Mouse (Mus musculus) midbrain, embryonic 16.5 days (tissue): ENCODE results near the gene Bend3. TPM values are rescaled to one million over a fixed set of nuclear protein-coding genes. Genes with fewer than 3 reads are reported as not detected.

ENCODE experiments used
- ATAC-seq: fragments of 200-750 bp; cut with Nextera tagmentation; 2 replicates; pipeline ENCODE4 v1.8.0; 2017; ENCODE audit warnings: moderate TSS enrichment
- H3K27ac ChIP-seq: fragments of 300-500 bp; sonication (generic); 2 replicates; pipeline ENCODE4 v1.5.1; 2014; ENCODE audit warnings: mild to moderate bottlenecking, low read length, mixed read lengths
- H3K27me3 ChIP-seq: fragments of 300-500 bp; sonication (generic); 2 replicates; pipeline ENCODE4 v1.6.1; 2014; ENCODE audit warnings: low read depth, low read length, mixed read lengths; ENCODE audit not compliant: control insufficient read depth, insufficient read depth
- H3K36me3 ChIP-seq: fragments of 300-500 bp; sonication (generic); 2 replicates; pipeline ENCODE4 v1.6.1; 2014; ENCODE audit warnings: mild to moderate bottlenecking, low read length, moderate library complexity, mixed read lengths; ENCODE audit not compliant: control insufficient read depth, insufficient read depth
- H3K4me1 ChIP-seq: fragments of 300-500 bp; sonication (generic); 2 replicates; pipeline ENCODE4 v1.6.1; 2014; ENCODE audit warnings: mild to moderate bottlenecking, low read length, mixed read lengths; ENCODE audit not compliant: control insufficient read depth, insufficient read depth
- H3K4me2 ChIP-seq: fragments of 300-500 bp; sonication (generic); 2 replicates; pipeline ENCODE4 v1.6.1; 2014; ENCODE audit warnings: mild to moderate bottlenecking, low read length, mixed read lengths
- H3K4me3 ChIP-seq: fragments of 300-500 bp; sonication (generic); 2 replicates; pipeline ENCODE4 v1.5.1; 2014; ENCODE audit warnings: low read depth, mild to moderate bottlenecking, low read length, moderate library complexity, mixed read lengths
- H3K9ac ChIP-seq: fragments of 300-500 bp; sonication (generic); 2 replicates; pipeline ENCODE4 v1.6.1; 2014; ENCODE audit warnings: low read depth, low read length, mixed read lengths
- H3K9me3 ChIP-seq: fragments of 300-500 bp; sonication (generic); replicated peaks from 2 replicates; pipeline ENCODE4 v1.6.1; 2014; ENCODE audit warnings: mild to moderate bottlenecking, low read length, mixed read lengths; ENCODE audit not compliant: control insufficient read depth, poor library complexity, severe bottlenecking
- WGBS: fragments of 180-500 bp; shearing (Covaris S2); extraction: QIAGEN DNeasy Blood & Tissue Kit; methylation state at CpG from one replicate; pipeline ENCODE4 v1.1.7; 2014; 5-methylcytosine and 5-hydroxymethylcytosine counted together
- polyA plus RNA-seq: library from polyadenylated mRNA; unstranded; fragments of >200 nt; fragmentation: Nextera tagmentation; extraction: Ambion mirVana; gene quantifications from 2 replicates; pipeline ENCODE4 v1.2.1, GENCODE M21; 2015

Gene Bend3
- polyA plus RNA-seq, 1 experiment from 2014 or later = 3.1 TPM

GRCm38 (mm10) chr10:43534382-43534781 is 55.8 kb downstream of the Bend3 start:
- H3K27ac ChIP-seq = no peak overlapping the region
- ATAC-seq = no peak
- no peaks in the 10 kb centered on the region for H3K9me3 ChIP-seq
- H3K4me2 ChIP-seq = no peak overlapping the region
- peaks cover 4% of the 10 kb centered on the region for H3K4me1 ChIP-seq
- H3K36me3 ChIP-seq = peaks cover 9% of the 10 kb centered on the region
- no peaks in the 10 kb centered on the region for H3K27me3 ChIP-seq
- WGBS = 78% methylated on average over 1 of the region's 1 CpGs
- H3K4me3 ChIP-seq = no peak overlapping the region
- H3K9ac ChIP-seq = no peak overlapping the region

DNA sequence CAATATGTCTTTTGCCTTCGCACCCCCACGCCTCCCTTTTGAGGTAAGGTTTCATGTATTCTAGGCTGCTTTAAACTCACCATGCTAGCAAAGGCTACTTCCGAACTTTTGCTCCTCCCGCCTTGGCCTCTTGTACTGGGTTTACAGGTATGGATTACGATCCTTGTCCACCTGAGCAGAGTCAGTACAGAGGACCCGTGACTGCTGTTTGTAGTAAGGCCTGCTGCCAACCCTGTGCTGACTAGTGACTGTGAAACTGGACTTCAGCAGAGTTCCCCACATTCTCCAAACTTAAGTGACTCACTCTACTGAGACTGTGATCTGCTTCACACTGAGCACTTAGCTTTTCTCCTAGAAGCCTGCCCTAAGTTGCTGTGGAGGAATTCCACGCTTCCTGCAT is 59.0 kb downstream of the Bend3 start:
- no peak for ATAC-seq
- Histone ChIP-seq H3K9me3 (no peaks in the 10 kb centered on the region), H3K4me3 (no peak overlapping the region), H3K27ac (no peak overlapping the region), H3K27me3 (no peaks in the 10 kb centered on the region), H3K36me3 (no peaks in the 10 kb centered on the region), H3K9ac (no peak overlapping the region), H3K4me2 (no peak overlapping the region), H3K4me1 (peaks cover 13% of the 10 kb centered on the region)
- 99% methylated on average over 7 of the region's 7 CpGs for WGBS

DNA sequence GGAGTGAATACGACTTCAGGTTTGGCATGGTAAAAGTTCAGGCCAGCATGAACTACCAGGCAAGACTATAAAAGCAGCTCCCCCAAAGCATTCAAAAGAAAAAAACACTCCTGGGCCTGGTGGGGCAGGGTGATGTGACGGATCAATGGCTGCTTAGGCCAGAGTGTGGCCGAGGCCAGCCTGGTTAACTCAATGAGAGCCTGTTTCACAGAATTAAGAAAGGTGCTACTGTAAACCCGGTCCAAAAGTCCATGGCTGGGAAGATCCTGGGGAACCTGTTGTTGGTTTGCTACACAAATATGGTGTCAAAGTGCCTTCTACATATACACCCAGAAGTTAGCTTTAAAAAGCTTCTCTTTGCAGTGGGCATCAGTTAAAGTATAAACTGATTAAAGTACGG is 60.2 kb downstream of the Bend3 start:
- no peak overlapping the region for H3K9ac ChIP-seq
- no peak for ATAC-seq
- WGBS = 95% methylated on average over 5 of the region's 5 CpGs
- no peaks in the 10 kb centered on the region for H3K9me3 ChIP-seq
- H3K27me3 ChIP-seq = no peaks in the 10 kb centered on the region
- no peak overlapping the region for H3K27ac ChIP-seq
- no peak overlapping the region for H3K4me2 ChIP-seq
- H3K36me3 ChIP-seq = no peaks in the 10 kb centered on the region
- no peak overlapping the region for H3K4me3 ChIP-seq
- peaks cover 13% of the 10 kb centered on the region for H3K4me1 ChIP-seq

DNA sequence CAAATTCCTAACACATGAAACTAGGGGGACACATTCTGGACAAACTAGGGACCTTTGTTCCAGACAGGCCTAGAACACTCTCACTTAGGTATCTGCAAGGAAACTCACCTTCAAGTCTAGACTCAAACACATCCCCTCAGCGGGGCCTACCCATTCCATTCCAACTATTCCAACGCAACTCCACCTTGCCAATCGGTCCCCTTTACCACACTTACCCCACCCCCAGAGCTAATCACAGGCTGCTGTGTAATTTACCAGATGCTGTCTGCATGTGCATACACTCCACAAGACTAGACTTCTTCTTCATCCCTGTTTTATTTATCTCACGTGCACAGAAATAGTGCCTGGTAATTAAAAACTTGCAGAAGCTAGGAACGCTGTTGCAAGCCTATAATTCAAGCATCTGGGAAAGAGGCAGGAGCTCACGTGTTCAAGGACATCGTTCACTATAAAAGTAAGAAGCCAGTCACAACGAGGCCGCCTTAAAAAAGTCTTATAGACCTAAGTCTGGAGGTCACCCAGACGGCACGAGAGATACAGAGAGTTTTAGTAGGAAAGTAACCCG is 61.2 kb downstream of the Bend3 start:
- peak overlapping the region; percentile 51 for H3K4me2 ChIP-seq
- H3K27ac ChIP-seq = no peak overlapping the region; the same call in 1 of the 2 replicates
- no peaks in the 10 kb centered on the region for H3K36me3 ChIP-seq
- peaks cover 13% of the 10 kb centered on the region for H3K4me1 ChIP-seq
- no peaks in the 10 kb centered on the region for H3K9me3 ChIP-seq
- H3K9ac ChIP-seq = peak overlapping the region; percentile 88
- WGBS = 24% methylated on average over 12 of the region's 12 CpGs
- no peaks in the 10 kb centered on the region for H3K27me3 ChIP-seq
- H3K4me3 ChIP-seq = peak overlapping the region; percentile 95
- ATAC-seq = no peak

DNA sequence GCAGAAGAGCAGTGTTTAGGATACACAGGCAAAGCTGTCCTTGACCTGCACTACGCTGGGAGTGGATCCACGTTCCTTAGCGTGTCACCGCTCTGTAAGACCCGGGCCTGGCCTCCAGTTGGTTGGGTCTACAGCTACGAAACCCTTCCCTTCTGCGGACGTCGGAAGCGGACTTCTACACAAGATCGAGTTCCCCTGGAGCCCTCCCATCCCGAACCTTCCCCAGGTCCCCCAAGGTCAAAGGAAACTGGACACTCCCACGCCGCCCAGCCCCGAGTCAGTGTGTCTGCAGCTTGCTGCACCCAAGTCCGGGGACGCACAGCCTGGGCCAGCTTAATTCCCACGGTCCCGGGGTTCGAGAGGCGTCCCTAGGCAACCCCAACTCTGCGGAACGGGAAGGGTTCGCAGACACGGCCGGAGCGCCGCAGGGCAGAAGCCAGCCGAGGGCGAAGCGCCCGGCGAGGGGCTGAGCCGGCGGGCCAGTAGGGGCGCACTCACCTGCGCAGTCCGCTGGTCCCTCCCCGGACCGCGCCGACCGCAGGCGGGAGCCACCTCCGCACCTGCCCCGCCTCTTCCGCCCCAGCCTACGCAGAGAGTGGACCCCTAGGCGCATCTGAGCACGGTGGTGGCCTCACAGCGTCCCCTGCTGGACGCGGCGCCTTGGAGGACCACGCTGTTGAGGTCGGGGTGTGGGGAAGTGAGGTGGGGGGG is 62.0 kb downstream of the Bend3 start, which contains the start of gene 1700021F05Rik:
Gene 1700021F05Rik, minus strand, starts transcription at position 553 of the 711 bp plus-strand sequence.
- H3K4me1 ChIP-seq = peaks cover 13% of the 10 kb centered on the region
- no peaks in the 10 kb centered on the region for H3K36me3 ChIP-seq
- H3K9me3 ChIP-seq = no peaks in the 10 kb centered on the region
- WGBS = under 1% methylated on average over 49 of the region's 56 CpGs
- peak; percentile 99 for ATAC-seq
- H3K4me2 ChIP-seq = peak within 1 kb of the TSS; percentile 51
- H3K27ac ChIP-seq = peak within 1 kb of the TSS; percentile 70
- peak within 1 kb of the TSS; percentile 88 for H3K9ac ChIP-seq
- H3K4me3 ChIP-seq = peak within 1 kb of the TSS; percentile 95
- H3K27me3 ChIP-seq = no peaks in the 10 kb centered on the region

GRCm38 (mm10) chr10:43541153-43541544 is 62.5 kb downstream of the Bend3 start:
- Histone ChIP-seq H3K36me3 (no peaks in the 10 kb centered on the region), H3K9ac (no peak overlapping the region), H3K4me1 (peaks cover 13% of the 10 kb centered on the region), H3K27ac (no peak overlapping the region), H3K27me3 (no peaks in the 10 kb centered on the region), H3K4me2 (peak overlapping the region; percentile 51; the same call in 1 of the 2 replicates), H3K9me3 (no peaks in the 10 kb centered on the region), H3K4me3 (peak overlapping the region; percentile 95)
- 47% methylated on average over 8 of the region's 8 CpGs for WGBS
- peak; percentile 29 for ATAC-seq

GRCm38 (mm10) chr10:43549411-43549810 is 70.8 kb downstream of the Bend3 start:
- no peaks in the 10 kb centered on the region for H3K36me3 ChIP-seq
- no peak overlapping the region for H3K9ac ChIP-seq
- ATAC-seq = no peak
- H3K27ac ChIP-seq = no peak overlapping the region
- 58% methylated on average over 5 of the region's 5 CpGs for WGBS
- H3K4me3 ChIP-seq = no peak overlapping the region
- no peaks in the 10 kb centered on the region for H3K9me3 ChIP-seq
- no peaks in the 10 kb centered on the region for H3K4me1 ChIP-seq
- H3K4me2 ChIP-seq = no peak overlapping the region
- H3K27me3 ChIP-seq = no peaks in the 10 kb centered on the region

GRCm38 (mm10) chr10:43550923-43551322 is 72.3 kb downstream of the Bend3 start:
- H3K4me3 ChIP-seq = no peak overlapping the region
- no peaks in the 10 kb centered on the region for H3K4me1 ChIP-seq
- WGBS = 43% methylated on average over 3 of the region's 3 CpGs
- no peak overlapping the region for H3K27ac ChIP-seq
- no peak overlapping the region for H3K9ac ChIP-seq
- no peaks in the 10 kb centered on the region for H3K9me3 ChIP-seq
- H3K4me2 ChIP-seq = no peak overlapping the region
- no peaks in the 10 kb centered on the region for H3K36me3 ChIP-seq
- no peaks in the 10 kb centered on the region for H3K27me3 ChIP-seq
- ATAC-seq = no peak

DNA sequence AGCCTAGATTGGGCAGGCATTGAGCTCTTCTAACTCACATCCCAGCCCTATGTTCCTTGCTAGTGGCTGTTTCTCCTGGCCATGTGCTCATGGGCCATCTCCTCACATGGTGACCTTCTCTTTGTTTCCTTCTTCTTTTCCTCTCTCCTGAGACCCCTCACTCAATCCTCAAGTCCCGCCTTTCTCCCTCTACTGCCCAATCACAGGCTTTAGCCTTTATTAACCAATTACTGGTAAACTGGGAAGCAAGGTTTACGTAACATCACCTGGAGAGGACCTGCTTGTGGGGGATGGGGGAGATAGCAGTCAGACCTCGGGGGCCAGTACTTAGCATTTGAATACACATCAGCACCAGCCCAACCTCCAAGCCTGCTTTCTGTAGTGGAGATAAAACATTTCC is 72.8 kb downstream of the Bend3 start:
- H3K4me3 ChIP-seq = no peak overlapping the region
- no peaks in the 10 kb centered on the region for H3K4me1 ChIP-seq
- H3K27me3 ChIP-seq = no peaks in the 10 kb centered on the region
- ATAC-seq = 0 out of 2 replicates have a peak, but pooled peaks have one; percentile 42
- H3K36me3 ChIP-seq = no peaks in the 10 kb centered on the region
- no peak overlapping the region for H3K4me2 ChIP-seq
- no peak overlapping the region for H3K9ac ChIP-seq
- no peak overlapping the region for H3K27ac ChIP-seq
- no peaks in the 10 kb centered on the region for H3K9me3 ChIP-seq
- WGBS = 33% methylated on average over 3 of the region's 3 CpGs
